Mouse (Mus musculus): ENCODE measurements at regions not wholly inside any gene's neighbourhood (a gene's known extent, or its start where the extent isn't known, plus 50 kb on each side); places are given as distances from the start of the nearest gene placed in this dataset.

- intact Hi-C loops (cut with DNase I), result no loop called here
- no peak for DNase-seq (ENCODE audit: low spot score in 2 of 2)
Measured at GRCm38 (mm10) chr17:44410961-44411360, 222.6 kb downstream of the Clic5 start.

- intact Hi-C loops (cut with DNase I), result no loop called here
- no peak for DNase-seq (ENCODE audit: low spot score in 2 of 2)
Measured at GRCm38 (mm10) chr17:44418676-44419404, 230.5 kb downstream of the Clic5 start.

GRCm38 (mm10) chr17:44419405-44419729 is 231.0 kb downstream of the Clic5 start:
- DNase-seq (ENCODE audit: low spot score in 2 of 2), result no peak
- intact Hi-C loops (cut with DNase I), result no loop called here

GRCm38 (mm10) chr17:44420098-44421070 is 232.0 kb downstream of the Clic5 start:
- peak in 1 of 2 experiments; percentile 20 for DNase-seq (ENCODE audit: low spot score in 2 of 2)
- intact Hi-C loops (cut with DNase I), result no loop called here

GRCm38 (mm10) chr17:44422161-44422560 is 233.8 kb downstream of the Clic5 start:
- intact Hi-C loops (cut with DNase I), result no loop called here
- DNase-seq (ENCODE audit: low spot score in 2 of 2), result peak in 1 of 2 experiments; percentile 46

GRCm38 (mm10) chr17:44422865-44423264 is 234.5 kb downstream of the Clic5 start:
- intact Hi-C loops (cut with DNase I), result no loop called here
- DNase-seq (ENCODE audit: low spot score in 2 of 2), result no peak

- intact Hi-C loops (cut with DNase I), result no loop called here
Measured at GRCm38 (mm10) chr17:44423471-44423985, 235.1 kb downstream of the Clic5 start.

GRCm38 (mm10) chr17:44432524-44433295 is 244.3 kb downstream of the Clic5 start:
- intact Hi-C loops (cut with DNase I), result no loop called here
- no peak for DNase-seq (ENCODE audit: low spot score in 2 of 2)

More at GRCm38 (mm10) chr17:44423471-44423985, 235.1 kb downstream of the Clic5 start:
- no peak for DNase-seq (ENCODE audit: low spot score in 2 of 2)

GRCm38 (mm10) chr17:44433296-44433653 is 244.9 kb downstream of the Clic5 start:
- no peak for DNase-seq (ENCODE audit: low spot score in 2 of 2)
- intact Hi-C loops (cut with DNase I), result no loop called here

GRCm38 (mm10) chr17:44436536-44437043 is 248.2 kb downstream of the Clic5 start:
- intact Hi-C loops (cut with DNase I), result no loop called here
- no peak for DNase-seq (ENCODE audit: low spot score in 2 of 2)

GRCm38 (mm10) chr17:44438526-44438925 is 250.1 kb downstream of the Clic5 start:
- DNase-seq (ENCODE audit: low spot score in 2 of 2), result no peak
- intact Hi-C loops (cut with DNase I), result no loop called here

GRCm38 (mm10) chr17:44443460-44443859 is 255.1 kb downstream of the Clic5 start:
- DNase-seq (ENCODE audit: low spot score in 2 of 2), result no peak
- intact Hi-C loops (cut with DNase I), result loop anchor here (10.0 kb wide), 1 partner anchor 169 kb away; no protein-coding TSS in a partner anchor

- intact Hi-C loops (cut with DNase I), result loop anchor here (10.0 kb wide), 1 partner anchor 171 kb away; no protein-coding TSS in a partner anchor
- DNase-seq (ENCODE audit: low spot score in 2 of 2), result no peak
Measured at GRCm38 (mm10) chr17:44445361-44445760, 257.0 kb downstream of the Clic5 start.
